Mouse (Mus musculus) cerebellum, adult 11 months (tissue): ENCODE measurements around the gene Pigt.

ENCODE experiments used
- DNase-seq: peaks from one replicate; pipeline ENCODE4 v3.0.0; 2022

Gene Pigt

GRCm38 (mm10) chr2:164486258-164487114 is 10.8 kb upstream of the Pigt start:
- peak; percentile 74 for DNase-seq

- no peak for DNase-seq
These were observed 10.2 kb upstream of the Pigt start for GRCm38 (mm10) chr2:164487115-164487527.

- peak; percentile 73 for DNase-seq
These were observed 9.5 kb upstream of the Pigt start for GRCm38 (mm10) chr2:164487812-164488211.

GRCm38 (mm10) chr2:164494126-164494525 is 3.2 kb upstream of the Pigt start:
- DNase-seq: no peak

- no peak for DNase-seq
These were observed 989 bp upstream of the Pigt start for GRCm38 (mm10) chr2:164496331-164496730.

GRCm38 (mm10) chr2:164497691-164498268 is 460 bp downstream of the Pigt start:
- no peak for DNase-seq

GRCm38 (mm10) chr2:164499317-164499716 is 2.0 kb downstream of the Pigt start:
- no peak for DNase-seq

GRCm38 (mm10) chr2:164500511-164500910 is 3.2 kb downstream of the Pigt start:
- no peak for DNase-seq

GRCm38 (mm10) chr2:164504919-164505318 is 7.6 kb downstream of the Pigt start:
- DNase-seq: no peak

- no peak for DNase-seq
These were observed 8.5 kb downstream of the Pigt start for GRCm38 (mm10) chr2:164505619-164506347.

- DNase-seq: no peak
These were observed 10.5 kb downstream of the Pigt start for GRCm38 (mm10) chr2:164507811-164508210.

- DNase-seq: no peak
These were observed 13.4 kb downstream of the Pigt start for GRCm38 (mm10) chr2:164510621-164511190.

- no peak for DNase-seq
These were observed 15.0 kb downstream of the Pigt start for GRCm38 (mm10) chr2:164512121-164512909.

GRCm38 (mm10) chr2:164513389-164513788 is 16.1 kb downstream of the Pigt start:
- no peak for DNase-seq

GRCm38 (mm10) chr2:164514916-164515315 is 17.6 kb downstream of the Pigt start:
- DNase-seq: no peak

- DNase-seq: no peak
These were observed 18.6 kb downstream of the Pigt start for GRCm38 (mm10) chr2:164515897-164516296.

- no peak for DNase-seq
These were observed 19.3 kb downstream of the Pigt start for GRCm38 (mm10) chr2:164516592-164516991.

- peak; percentile 41 for DNase-seq
These were observed 20.3 kb downstream of the Pigt start for GRCm38 (mm10) chr2:164517485-164518221.

GRCm38 (mm10) chr2:164518266-164519170 is 21.2 kb downstream of the Pigt start:
- no peak for DNase-seq

GRCm38 (mm10) chr2:164519171-164519526 is 21.8 kb downstream of the Pigt start:
- DNase-seq: no peak

GRCm38 (mm10) chr2:164520782-164521181 is 23.5 kb downstream of the Pigt start:
- DNase-seq: no peak
